Mouse (Mus musculus) gastrocnemius, postnatal 4 days (tissue): Measurements from ENCODE around the gene Atxn1. TPM values are rescaled to one million over a fixed set of nuclear protein-coding genes. Genes with fewer than 3 reads are reported as not detected.

Source experiments
- DNase-seq, 2 experiments: peaks; one replicate each; pipeline ENCODE4 v3.0.0; 2021 to 2022; ENCODE audit warnings: low spot score in 2 of 2, mixed read lengths in 2 of 2
- total RNA-seq, 2 experiments: library from RNA; stranded (reverse); gene quantifications; 2 replicates each; pipeline ENCODE4 v1.2.3; 2021

Gene Atxn1
- total RNA-seq, 2 experiments from 2014 or later, result 24.8 to 29.0 TPM

- no peak for DNase-seq
Observed at GRCm38 (mm10) chr13:45866615-45867245, 98.1 kb downstream of the Atxn1 start.

GRCm38 (mm10) chr13:45865620-45866019 lies 99.2 kb downstream of the Atxn1 start:
- DNase-seq, result no peak

- DNase-seq, result no peak
Observed at GRCm38 (mm10) chr13:45863779-45864178, 101.0 kb downstream of the Atxn1 start.

- no peak for DNase-seq
Observed at GRCm38 (mm10) chr13:45861885-45862605, 102.8 kb downstream of the Atxn1 start.

GRCm38 (mm10) chr13:45861098-45861580 lies 103.7 kb downstream of the Atxn1 start:
- DNase-seq, result no peak

- DNase-seq, result no peak
Observed at GRCm38 (mm10) chr13:45859081-45859709, 105.6 kb downstream of the Atxn1 start.

GRCm38 (mm10) chr13:45857416-45857815 lies 107.4 kb downstream of the Atxn1 start:
- DNase-seq, result no peak

GRCm38 (mm10) chr13:45854531-45854930 lies 110.3 kb downstream of the Atxn1 start:
- no peak for DNase-seq

- no peak for DNase-seq
Observed at GRCm38 (mm10) chr13:45853691-45854090, 111.1 kb downstream of the Atxn1 start.

- DNase-seq, result no peak
Observed at GRCm38 (mm10) chr13:45852288-45852687, 112.5 kb downstream of the Atxn1 start.

- no peak for DNase-seq
Observed at GRCm38 (mm10) chr13:45851746-45852145, 113.1 kb downstream of the Atxn1 start.

- no peak for DNase-seq
Observed at GRCm38 (mm10) chr13:45851156-45851555, 113.7 kb downstream of the Atxn1 start.

- no peak for DNase-seq
Observed at GRCm38 (mm10) chr13:45850181-45850974, 114.4 kb downstream of the Atxn1 start.

- no peak for DNase-seq
Observed at GRCm38 (mm10) chr13:45849145-45850023, 115.4 kb downstream of the Atxn1 start.

GRCm38 (mm10) chr13:45842511-45843055 lies 122.2 kb downstream of the Atxn1 start:
- no peak for DNase-seq

GRCm38 (mm10) chr13:45839901-45840300 lies 124.9 kb downstream of the Atxn1 start:
- no peak for DNase-seq

- no peak for DNase-seq
Observed at GRCm38 (mm10) chr13:45837609-45838220, 127.1 kb downstream of the Atxn1 start.

GRCm38 (mm10) chr13:45836377-45837054 lies 128.3 kb downstream of the Atxn1 start:
- DNase-seq, result no peak

- no peak for DNase-seq
Observed at GRCm38 (mm10) chr13:45834300-45834699, 130.5 kb downstream of the Atxn1 start.
